Mouse (Mus musculus) limb, embryonic 11.5 days (tissue): ENCODE results near the gene Abl1. TPM values are rescaled to one million over a fixed set of nuclear protein-coding genes. Genes with fewer than 3 reads are reported as not detected.

Experiments
- ATAC-seq: fragments of 200-750 bp; cut with Nextera tagmentation; 2 replicates; pipeline ENCODE4 v1.8.0; 2017; ENCODE audit warnings: low read depth; ENCODE audit not compliant: insufficient number of reproducible peaks, low FRiP score, low TSS enrichment
- DNase-seq: peaks from one replicate; pipeline ENCODE4 v3.0.0-alpha.2; 2015; ENCODE audit warnings: low spot score
- H3K27ac ChIP-seq: fragments of 300-500 bp; sonication (generic); replicated peaks from 2 replicates; pipeline ENCODE4 v1.5.1; 2014; ENCODE audit warnings: low read depth, mild to moderate bottlenecking, low read length
- H3K27me3 ChIP-seq: fragments of 300-500 bp; sonication (generic); 2 replicates; pipeline ENCODE4 v1.6.1; 2014; ENCODE audit warnings: mild to moderate bottlenecking, low read length, mixed read lengths; ENCODE audit not compliant: control insufficient read depth, insufficient read depth
- H3K36me3 ChIP-seq: fragments of 300-500 bp; sonication (generic); 2 replicates; pipeline ENCODE4 v1.6.1; 2014; ENCODE audit warnings: mild to moderate bottlenecking, low read length, moderate library complexity, mixed read lengths; ENCODE audit not compliant: control insufficient read depth, insufficient read depth
- H3K4me1 ChIP-seq: fragments of 300-500 bp; sonication (generic); 2 replicates; pipeline ENCODE4 v1.6.1; 2014; ENCODE audit warnings: low read length, mixed read lengths; ENCODE audit not compliant: control insufficient read depth, insufficient read depth
- H3K4me2 ChIP-seq: fragments of 300-500 bp; sonication (generic); 2 replicates; pipeline ENCODE4 v1.6.1; 2014; ENCODE audit warnings: low read depth, mild to moderate bottlenecking, moderate library complexity; ENCODE audit not compliant: severe bottlenecking
- H3K4me3 ChIP-seq: fragments of 300-500 bp; sonication (generic); 2 replicates; pipeline ENCODE4 v1.5.1; 2014; ENCODE audit warnings: low read depth, low read length
- H3K9ac ChIP-seq: fragments of 300-500 bp; sonication (generic); 2 replicates; pipeline ENCODE4 v1.6.1; 2014; ENCODE audit warnings: mild to moderate bottlenecking, low read length
- H3K9me3 ChIP-seq: fragments of 300-500 bp; sonication (generic); 2 replicates; pipeline ENCODE4 v1.6.1; 2016; ENCODE audit warnings: low read length; ENCODE audit not compliant: control insufficient read depth
- WGBS: fragments of 180-500 bp; shearing (Covaris S2); extraction: QIAGEN DNeasy Blood & Tissue Kit; methylation state at CpG from one replicate; pipeline ENCODE4 v1.1.7; 2014; 5-methylcytosine and 5-hydroxymethylcytosine counted together
- polyA plus RNA-seq: library from polyadenylated mRNA; unstranded; fragments of >200 nt; fragmentation: Nextera tagmentation; extraction: Ambion mirVana; gene quantifications from 2 replicates; pipeline ENCODE4 v1.2.1, GENCODE M21; 2014

The Abl1 gene
- polyA plus RNA-seq, 1 experiment from 2014 or later = 57.7 TPM

GRCm38 (mm10) chr2:31720783-31721182 is 32.6 kb downstream of the Abl1 start:
- Histone ChIP-seq H3K4me1 (no peaks in the 10 kb centered on the region), H3K9ac (no peak overlapping the region), H3K9me3 (no peaks in the 10 kb centered on the region), H3K36me3 (no peaks in the 10 kb centered on the region), H3K4me3 (no peak overlapping the region), H3K27me3 (no peaks in the 10 kb centered on the region), H3K4me2 (no peak overlapping the region), H3K27ac (no peak overlapping the region)
- 66% methylated on average over 4 of the region's 4 CpGs for WGBS
- DNase-seq (no peak), ATAC-seq (no peak)

- H3K4me3 ChIP-seq = no peak overlapping the region
- no peaks in the 10 kb centered on the region for H3K9me3 ChIP-seq
- no peaks in the 10 kb centered on the region for H3K36me3 ChIP-seq
- ATAC-seq = no peak
- H3K4me1 ChIP-seq = 0 out of 2 replicates have a peak, but pooled peaks cover 3% of the 10 kb centered on the region
- H3K9ac ChIP-seq = no peak overlapping the region
- H3K27me3 ChIP-seq = no peaks in the 10 kb centered on the region
- no peak overlapping the region for H3K27ac ChIP-seq
- H3K4me2 ChIP-seq = no peak overlapping the region
- WGBS = 93% methylated on average over 7 of the region's 7 CpGs
- DNase-seq = no peak
Observed at GRCm38 (mm10) chr2:31724730-31725490, 36.7 kb downstream of the Abl1 start.

DNA sequence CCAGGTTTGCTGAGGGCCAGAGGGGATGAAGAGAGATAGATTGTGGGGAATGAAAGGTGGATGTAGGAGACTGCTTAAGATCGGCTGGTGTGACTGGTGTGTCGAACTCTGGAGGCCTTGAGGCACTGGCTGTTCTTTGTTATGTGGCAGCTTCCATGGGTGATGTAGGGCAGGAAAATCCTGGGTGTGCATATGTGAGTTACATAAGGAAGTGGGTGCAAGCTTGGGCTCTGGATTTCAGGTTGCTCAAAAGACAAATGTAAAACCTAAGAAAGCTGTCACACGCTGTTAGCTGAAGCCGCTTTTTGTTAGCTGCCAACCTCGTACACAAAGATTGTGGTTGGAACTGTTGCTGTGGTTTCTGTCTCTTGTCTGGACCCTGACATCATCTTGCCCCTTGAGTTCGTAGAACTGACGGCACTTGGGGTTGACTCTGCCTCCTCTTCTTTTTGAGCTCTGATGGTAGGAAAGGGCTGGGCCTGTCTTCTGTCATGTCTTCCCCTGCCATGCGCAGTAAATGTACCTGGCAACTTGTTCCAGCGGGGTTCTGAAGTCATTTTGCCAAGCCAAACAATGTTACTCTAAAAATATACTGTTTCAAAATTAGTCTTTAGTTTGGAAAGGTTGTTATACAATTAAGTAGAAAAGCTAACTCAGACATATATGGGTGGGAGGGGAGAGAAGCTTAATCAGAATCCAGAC is 39.6 kb downstream of the Abl1 start:
- 87% methylated on average over 9 of the region's 9 CpGs for WGBS
- Histone ChIP-seq H3K27ac (no peak overlapping the region), H3K9me3 (no peaks in the 10 kb centered on the region), H3K4me3 (no peak overlapping the region), H3K9ac (no peak overlapping the region), H3K27me3 (no peaks in the 10 kb centered on the region), H3K4me2 (no peak overlapping the region), H3K36me3 (no peaks in the 10 kb centered on the region), H3K4me1 (0 out of 2 replicates have a peak, but pooled peaks cover 3% of the 10 kb centered on the region)
- ATAC-seq = no peak
- no peak for DNase-seq

DNA sequence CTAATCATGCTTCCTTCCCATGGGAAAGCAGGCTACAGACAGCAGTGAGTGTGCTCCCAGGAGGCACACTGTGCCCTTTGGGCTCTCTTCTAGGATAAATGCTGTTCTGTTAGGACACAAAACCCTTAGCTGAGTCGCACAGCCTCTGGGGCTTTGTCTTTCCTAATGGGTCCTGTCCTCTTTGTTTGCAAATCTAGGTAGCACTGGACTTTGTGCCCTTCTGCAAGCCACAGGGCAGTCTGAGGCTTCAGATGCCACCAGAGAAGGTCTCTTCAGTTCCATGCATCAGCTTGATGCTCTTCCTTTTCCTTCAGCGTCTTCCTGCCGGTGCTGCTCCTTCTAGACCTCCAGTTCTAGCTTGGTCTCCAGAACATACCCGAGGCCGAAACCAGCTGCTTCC is 42.5 kb downstream of the Abl1 start:
- Histone ChIP-seq H3K9me3 (no peaks in the 10 kb centered on the region), H3K36me3 (0 out of 2 replicates have a peak, but pooled peaks cover under 1% of the 10 kb centered on the region), H3K27me3 (no peaks in the 10 kb centered on the region), H3K9ac (no peak overlapping the region), H3K4me2 (no peak overlapping the region), H3K4me3 (no peak overlapping the region), H3K4me1 (0 out of 2 replicates have a peak, but pooled peaks cover 3% of the 10 kb centered on the region), H3K27ac (no peak overlapping the region)
- WGBS = 91% methylated on average over 5 of the region's 5 CpGs
- DNase-seq = no peak
- no peak for ATAC-seq

- ATAC-seq (no peak), DNase-seq (no peak)
- Histone ChIP-seq H3K9me3 (no peaks in the 10 kb centered on the region), H3K4me1 (no peaks in the 10 kb centered on the region), H3K27me3 (no peaks in the 10 kb centered on the region), H3K9ac (no peak overlapping the region), H3K27ac (no peak overlapping the region), H3K4me2 (no peak overlapping the region), H3K36me3 (0 out of 2 replicates have a peak, but pooled peaks cover 2% of the 10 kb centered on the region), H3K4me3 (no peak overlapping the region)
- 60% methylated on average over 3 of the region's 3 CpGs for WGBS
Observed at GRCm38 (mm10) chr2:31732497-31732896, 44.3 kb downstream of the Abl1 start.

DNA sequence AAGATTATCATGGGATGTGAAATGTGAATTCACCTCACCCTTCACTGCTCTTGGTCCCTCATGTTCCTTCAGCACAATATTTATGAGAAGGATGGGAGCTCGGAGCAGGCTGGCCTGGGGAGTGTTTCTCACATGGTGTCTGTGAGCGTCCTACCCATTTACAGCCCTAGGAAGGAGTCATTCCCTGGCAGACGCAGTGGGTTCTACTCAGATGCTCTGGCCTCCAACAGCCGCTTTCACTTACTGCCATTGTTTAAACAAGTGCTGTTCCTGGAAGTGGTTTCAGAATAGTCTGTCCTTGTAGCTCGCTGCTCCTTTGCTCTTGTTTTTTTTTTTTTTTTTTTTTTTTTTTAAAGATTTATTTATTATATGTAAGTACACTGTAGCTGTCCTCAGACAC is 45.4 kb downstream of the Abl1 start:
- Histone ChIP-seq H3K4me3 (no peak overlapping the region), H3K4me2 (no peak overlapping the region), H3K36me3 (0 out of 2 replicates have a peak, but pooled peaks cover 2% of the 10 kb centered on the region), H3K27me3 (no peaks in the 10 kb centered on the region), H3K4me1 (no peaks in the 10 kb centered on the region), H3K9ac (no peak overlapping the region), H3K9me3 (no peaks in the 10 kb centered on the region), H3K27ac (no peak overlapping the region)
- 64% methylated on average over 5 of the region's 5 CpGs for WGBS
- ATAC-seq (no peak), DNase-seq (no peak)

DNA sequence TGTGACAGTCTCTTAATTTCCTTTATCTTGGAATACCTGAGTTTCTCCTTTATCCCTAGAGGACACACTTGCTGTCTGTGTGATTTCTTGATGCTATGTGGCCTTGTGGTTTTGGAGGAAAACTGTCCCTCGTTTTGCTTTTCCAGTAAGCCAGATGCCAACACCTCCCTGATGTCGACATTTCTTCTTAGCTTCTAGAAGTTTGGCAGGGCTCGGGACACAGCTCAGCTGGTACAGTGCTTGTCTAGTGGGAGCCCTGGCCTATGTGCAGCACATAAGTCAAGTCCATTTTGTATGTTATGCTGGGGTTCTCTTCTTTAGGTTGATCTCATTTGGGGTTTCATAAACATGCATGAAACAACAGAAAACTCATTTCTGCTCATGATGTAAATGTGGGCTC is 50.9 kb downstream of the Abl1 start:
- Histone ChIP-seq H3K36me3 (0 out of 2 replicates have a peak, but pooled peaks cover 2% of the 10 kb centered on the region), H3K27me3 (no peaks in the 10 kb centered on the region), H3K4me3 (no peak overlapping the region), H3K9me3 (no peaks in the 10 kb centered on the region), H3K9ac (no peak overlapping the region), H3K27ac (no peak overlapping the region), H3K4me2 (no peak overlapping the region), H3K4me1 (peaks cover 8% of the 10 kb centered on the region)
- 58% methylated on average over 3 of the region's 3 CpGs for whole genome bisulfite sequencing
- DNase-seq = no peak
- ATAC-seq = no peak

- no peak for DNase-seq
- no peaks in the 10 kb centered on the region for H3K27me3 ChIP-seq
- WGBS = 65% methylated on average over 1 of the region's 1 CpGs
- no peaks in the 10 kb centered on the region for H3K36me3 ChIP-seq
- no peak overlapping the region for H3K4me3 ChIP-seq
- no peak for ATAC-seq
- peaks cover 22% of the 10 kb centered on the region for H3K4me1 ChIP-seq
- H3K4me2 ChIP-seq = no peak overlapping the region
- H3K27ac ChIP-seq = no peak overlapping the region
- no peak overlapping the region for H3K9ac ChIP-seq
- H3K9me3 ChIP-seq = no peaks in the 10 kb centered on the region
Observed at GRCm38 (mm10) chr2:31741728-31742127, 53.6 kb downstream of the Abl1 start.
